In genomic region chr8:83607661-83608397, GRCm38 (mm10) we compare ENCODE assay signal across 8 mouse cellular contexts. TPM values are rescaled to one million over a fixed set of nuclear protein-coding genes. Genes with fewer than 3 reads are reported as not detected.
DNase-seq lines count a peak whose midpoint lies in the region; ATAC-seq lines count a peak whose summit lies in the region.

Tecr (minus strand) TSS chr8:83607971.
Dnajb1 (plus strand) TSS chr8:83608193.

- peak within 1 kb of the TSS; percentile 86 for H3K4me2 ChIP-seq in hindbrain, embryonic 16.5 days (ENCODE audit: low read length)

- peak; percentile 96 for ATAC-seq in hindbrain, embryonic 16.5 days

- H3K9ac ChIP-seq in hindbrain, embryonic 16.5 days (ENCODE audit: low read depth, low read length) = peak within 1 kb of the TSS; percentile 82

- peaks cover 46% of the 10 kb centered on the region for H3K79me2 ChIP-seq in macrophage (ENCODE audit: inconsistent target)

- under 1% methylated on average over 61 of the region's 69 CpGs for WGBS in hindbrain, embryonic 16.5 days
- WGBS in macrophage (ENCODE audit: missing documents) = 1% methylated on average over 59 of the region's 69 CpGs

- H3K36me3 ChIP-seq in hindbrain, embryonic 16.5 days (ENCODE audit: control insufficient read depth, insufficient read depth, low read length) = peaks cover 21% of the 10 kb centered on the region
- H3K36me3 ChIP-seq in macrophage (ENCODE audit: inconsistent target) = peaks cover 25% of the 10 kb centered on the region

- H3K27me3 ChIP-seq in hindbrain, embryonic 16.5 days (replicated peaks; ENCODE audit: control insufficient read depth, insufficient read depth, low read length) = no peaks in the 10 kb centered on the region

- H3K4me3 ChIP-seq in hindbrain, embryonic 16.5 days (ENCODE audit: low read length) = peak within 1 kb of the TSS; percentile 68
- peak within 1 kb of the TSS; percentile 86 for H3K4me3 ChIP-seq in macrophage (ENCODE audit: inconsistent target)

- peak; percentile 100 for DNase-seq in WW6 (ENCODE audit: low read depth, low spot score)
- DNase-seq in cerebellum, postnatal 4 days (ENCODE audit: low spot score in 2 of 2) = peak; percentile 97 to 99
- peak; percentile 99 for DNase-seq in gastrocnemius, adult 18-20 months (ENCODE audit: low spot score)
- peak; percentile 99 to 100 for DNase-seq in left cerebral cortex, adult 18-20 months (ENCODE audit: low spot score in 2 of 2)
- peak; percentile 100 for DNase-seq in right cerebral cortex, adult 18-20 months
- peak; percentile 99 for DNase-seq in urinary bladder, postnatal 10 days (ENCODE audit: low spot score)

- H3K9me3 ChIP-seq in hindbrain, embryonic 16.5 days (ENCODE audit: control insufficient read depth, low read length) = no peaks in the 10 kb centered on the region

- peaks cover 18% of the 10 kb centered on the region for H3K4me1 ChIP-seq in hindbrain, embryonic 16.5 days (ENCODE audit: control insufficient read depth, insufficient read depth, low read depth, low read length)

- peak within 1 kb of the TSS; percentile 96 for H3K27ac ChIP-seq in hindbrain, embryonic 16.5 days (ENCODE audit: low read depth, low read length)
- peak within 1 kb of the TSS; percentile 60 for H3K27ac ChIP-seq in macrophage

RNA-seq across cellular contexts. Expression of gene Tecr, which starts in this region (rescaled TPM):
- total RNA-seq in gastrocnemius, adult 18-20 months (2021) = 100 to 1,000 TPM; 512 to 541 TPM
- 1,512 and 1,598 TPM in 2 replicates for polyA plus RNA-seq in hindbrain, embryonic 16.5 days (2015; fragmentation: Nextera tagmentation; extraction: Ambion mirVana)
- total RNA-seq in left cerebral cortex, adult 18-20 months (2021) = 100 to 1,000 TPM; 600 to 661 TPM
- total RNA-seq in macrophage (2018; cell fraction: chromatin; rRNA removed) = 100 to 1,000 TPM in 8 of 26 experiments, 10 to 100 TPM in 16, 1 to 10 TPM in 2; 6.4 to 139 (median 77.5) TPM
- total RNA-seq in macrophage (2018; cell fraction: cytosol; rRNA removed) = 100 to 1,000 TPM; 112 to 179 (median 144) TPM
- total RNA-seq in macrophage (2018; cell fraction: nucleus; rRNA removed) = 100 to 1,000 TPM in 13 of 26 experiments, 10 to 100 TPM in 13; 19.4 to 204 (median 102) TPM
- polyA plus RNA-seq in macrophage (2018) = 128 to 166 TPM (median 160 TPM) in 3 replicates

RNA-seq across cellular contexts. Expression of gene Dnajb1, which starts in this region (rescaled TPM):
- total RNA-seq in gastrocnemius, adult 18-20 months (2021) = 10 to 100 TPM in 1 of 2 experiments, 1 to 10 TPM in 1; 5.9 to 16.7 TPM
- 60.8 and 61.8 TPM in 2 replicates for polyA plus RNA-seq in hindbrain, embryonic 16.5 days (2015; fragmentation: Nextera tagmentation; extraction: Ambion mirVana)
- total RNA-seq in left cerebral cortex, adult 18-20 months (2021) = 10 to 100 TPM; 61.3 to 66.7 TPM
- 10 to 100 TPM in 1 of 26 experiments, 1 to 10 TPM in 25; 1.3 to 11.5 (median 5.2) TPM for total RNA-seq in macrophage (2018; cell fraction: chromatin; rRNA removed)
- total RNA-seq in macrophage (2018; cell fraction: cytosol; rRNA removed) = 10 to 100 TPM; 13.7 to 26.4 (median 19.9) TPM
- total RNA-seq in macrophage (2018; cell fraction: nucleus; rRNA removed) = 10 to 100 TPM in 6 of 26 experiments, 1 to 10 TPM in 20; 3.9 to 13.8 (median 8.0) TPM
- 13.5 to 19.5 TPM (median 18.1 TPM) in 3 replicates for polyA plus RNA-seq in macrophage (2018)

Comparison
In these comparisons a context has a peak if more than half of its experiments do, and no peak if none do; other contexts are left out.
1. Peak in every context shown above with its lines: DNase-seq, ATAC-seq, H3K4me3 ChIP-seq and H3K27ac ChIP-seq.